Mouse (Mus musculus): ENCODE measurements at regions not wholly inside any gene's neighbourhood (a gene's known extent, or its start where the extent isn't known, plus 50 kb on each side); places are given as distances from the start of the nearest gene placed in this dataset.

DNA sequence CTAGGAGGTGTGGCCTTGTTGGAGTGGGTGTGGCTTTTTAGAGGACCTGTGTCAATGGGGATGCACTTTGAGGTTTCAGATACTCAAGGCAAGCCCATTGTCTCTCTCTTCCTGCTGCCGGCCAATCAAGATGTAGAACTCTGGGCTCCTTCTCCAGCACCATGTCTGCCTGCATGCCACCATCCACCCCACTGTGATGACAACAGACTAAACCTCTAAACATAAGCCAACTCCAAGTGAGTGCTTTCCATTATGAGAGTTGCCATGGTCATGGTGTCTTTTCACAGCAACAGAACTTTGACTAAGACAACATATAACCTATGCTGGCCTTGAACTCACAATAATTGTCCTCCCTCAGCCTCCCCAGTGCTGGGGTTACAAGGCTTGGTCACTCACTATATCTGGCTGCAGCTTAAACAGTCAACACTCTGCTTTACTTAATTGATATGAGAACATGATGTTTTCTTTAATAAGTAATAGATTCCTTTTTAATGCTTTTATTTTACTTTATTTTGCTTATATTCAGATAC is 246.7 kb upstream of the Tsc22d2 start:
- Histone ChIP-seq H3K36me3 (ENCODE audit: control insufficient read depth, insufficient read depth, low read length) (no peaks in the 10 kb centered on the region), H3K9me3 (ENCODE audit: control insufficient read depth, low read length) (no peaks in the 10 kb centered on the region), H3K9ac (replicated peaks; ENCODE audit: low read length) (no peak overlapping the region), H3K27ac (replicated peaks; ENCODE audit: low read depth, low read length) (no peak overlapping the region), H3K27me3 (ENCODE audit: control insufficient read depth, insufficient read depth, low read length) (no peaks in the 10 kb centered on the region), H3K4me1 (ENCODE audit: control insufficient read depth, insufficient read depth, low read length) (no peaks in the 10 kb centered on the region), H3K4me2 (ENCODE audit: low read length) (no peak overlapping the region), H3K4me3 (replicated peaks; ENCODE audit: low read depth, low read length) (no peak overlapping the region)
- WGBS = 100% methylated on average over 1 of the region's 1 CpGs
- ATAC-seq (ENCODE audit: low FRiP score, low TSS enrichment) = no peak
- DNase-seq = no peak

DNA sequence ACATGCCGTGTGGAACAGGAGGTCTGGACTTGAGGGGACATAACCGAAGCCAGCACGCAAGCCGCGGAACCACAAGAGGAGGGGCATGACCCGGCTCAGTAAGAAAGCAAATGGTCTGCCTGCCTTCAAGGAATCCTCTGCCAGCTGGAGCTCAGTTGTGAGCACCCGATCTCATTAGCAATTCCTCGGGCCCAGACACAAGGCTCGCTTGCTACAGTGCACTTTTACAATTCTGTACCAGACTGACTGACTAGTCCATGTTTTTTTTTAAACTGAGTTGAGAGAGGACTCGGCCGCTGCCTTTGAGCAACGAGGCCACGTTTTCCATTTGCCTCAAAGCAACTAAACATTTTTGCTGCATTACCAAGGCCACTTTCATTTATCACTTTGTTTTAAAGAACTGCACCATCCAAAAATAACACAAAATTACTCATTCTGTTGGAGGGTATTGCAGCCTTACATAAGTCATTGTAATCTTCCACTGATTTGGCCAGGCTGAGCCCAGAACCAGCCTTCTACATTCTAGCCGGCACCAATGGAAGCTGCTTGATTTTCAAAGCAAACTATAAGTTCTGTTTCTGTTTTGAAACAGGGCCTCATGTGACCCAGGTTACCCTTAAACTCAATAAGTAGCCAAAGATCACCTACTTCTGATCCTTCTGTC is 245.9 kb upstream of the Tsc22d2 start:
- no peaks in the 10 kb centered on the region for H3K4me1 ChIP-seq (ENCODE audit: control insufficient read depth, insufficient read depth, low read length)
- 47% methylated on average over 14 of the region's 14 CpGs for WGBS
- ATAC-seq (ENCODE audit: low FRiP score, low TSS enrichment) = no peak
- no peak overlapping the region for H3K27ac ChIP-seq (replicated peaks; ENCODE audit: low read depth, low read length)
- H3K9ac ChIP-seq (replicated peaks; ENCODE audit: low read length) = no peak overlapping the region
- H3K4me3 ChIP-seq (replicated peaks; ENCODE audit: low read depth, low read length) = no peak overlapping the region
- DNase-seq = peak; percentile 42
- H3K9me3 ChIP-seq (ENCODE audit: control insufficient read depth, low read length) = no peaks in the 10 kb centered on the region
- H3K27me3 ChIP-seq (ENCODE audit: control insufficient read depth, insufficient read depth, low read length) = no peaks in the 10 kb centered on the region
- H3K4me2 ChIP-seq (ENCODE audit: low read length) = no peak overlapping the region
- H3K36me3 ChIP-seq (ENCODE audit: control insufficient read depth, insufficient read depth, low read length) = no peaks in the 10 kb centered on the region

GRCm38 (mm10) chr3:58169786-58170185 is 244.7 kb upstream of the Tsc22d2 start:
- DNase-seq = no peak
- Histone ChIP-seq H3K27ac (replicated peaks; ENCODE audit: low read depth, low read length) (no peak overlapping the region), H3K36me3 (ENCODE audit: control insufficient read depth, insufficient read depth, low read length) (no peaks in the 10 kb centered on the region), H3K9ac (replicated peaks; ENCODE audit: low read length) (no peak overlapping the region), H3K4me2 (ENCODE audit: low read length) (no peak overlapping the region), H3K9me3 (ENCODE audit: control insufficient read depth, low read length) (no peaks in the 10 kb centered on the region), H3K27me3 (ENCODE audit: control insufficient read depth, insufficient read depth, low read length) (no peaks in the 10 kb centered on the region), H3K4me1 (ENCODE audit: control insufficient read depth, insufficient read depth, low read length) (no peaks in the 10 kb centered on the region), H3K4me3 (replicated peaks; ENCODE audit: low read depth, low read length) (no peak overlapping the region)
- 75% methylated on average over 6 of the region's 6 CpGs for WGBS
- ATAC-seq (ENCODE audit: low FRiP score, low TSS enrichment) = no peak

DNA sequence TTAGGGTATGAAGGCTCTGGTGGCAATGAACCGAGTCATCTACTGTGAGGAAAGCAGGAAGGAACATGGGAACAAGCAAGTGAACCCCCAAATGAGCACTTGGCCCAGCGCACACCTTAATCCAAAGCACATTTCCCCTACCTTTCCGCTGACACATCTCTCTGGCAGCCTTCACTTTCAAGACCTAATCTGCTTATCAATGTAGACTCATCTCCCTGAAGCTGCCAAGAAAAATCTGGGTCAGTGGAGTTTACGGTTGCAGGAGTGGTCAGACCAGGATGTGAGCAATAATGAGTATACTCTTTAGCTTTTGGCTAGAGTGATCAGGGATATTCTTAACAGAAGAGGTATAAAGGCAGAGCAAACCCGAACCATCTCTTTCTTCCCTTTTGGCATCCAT is 242.4 kb upstream of the Tsc22d2 start:
- no peaks in the 10 kb centered on the region for H3K36me3 ChIP-seq (ENCODE audit: control insufficient read depth, insufficient read depth, low read length)
- ATAC-seq (ENCODE audit: low FRiP score, low TSS enrichment) (no peak), DNase-seq (no peak)
- no peak overlapping the region for H3K27ac ChIP-seq (replicated peaks; ENCODE audit: low read depth, low read length)
- H3K4me1 ChIP-seq (ENCODE audit: control insufficient read depth, insufficient read depth, low read length) = no peaks in the 10 kb centered on the region
- H3K9ac ChIP-seq (replicated peaks; ENCODE audit: low read length) = no peak overlapping the region
- no peak overlapping the region for H3K4me3 ChIP-seq (replicated peaks; ENCODE audit: low read depth, low read length)
- WGBS = 95% methylated on average over 5 of the region's 5 CpGs
- no peak overlapping the region for H3K4me2 ChIP-seq (ENCODE audit: low read length)
- no peaks in the 10 kb centered on the region for H3K27me3 ChIP-seq (ENCODE audit: control insufficient read depth, insufficient read depth, low read length)
- no peaks in the 10 kb centered on the region for H3K9me3 ChIP-seq (ENCODE audit: control insufficient read depth, low read length)

DNA sequence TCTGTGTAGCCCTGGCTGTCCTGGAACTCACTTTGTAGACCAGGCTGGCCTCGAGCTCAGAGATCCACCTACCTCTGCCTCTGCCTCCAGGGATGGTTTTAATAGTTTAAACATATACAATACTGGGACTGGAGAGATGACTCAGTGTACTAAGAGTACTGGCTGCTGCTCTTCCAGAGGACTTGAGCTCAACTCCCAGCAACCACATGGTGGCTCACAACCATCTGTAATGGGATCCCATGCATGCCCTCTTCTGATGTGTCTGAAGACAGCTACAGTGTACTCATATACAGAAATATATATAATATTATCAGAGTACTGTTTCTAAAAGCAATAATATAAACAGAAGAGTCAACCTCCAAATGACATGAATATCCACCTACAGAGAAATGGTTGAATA is 240.7 kb upstream of the Tsc22d2 start:
- no peak overlapping the region for H3K4me2 ChIP-seq (ENCODE audit: low read length)
- H3K4me3 ChIP-seq (replicated peaks; ENCODE audit: low read depth, low read length) = no peak overlapping the region
- no peak overlapping the region for H3K9ac ChIP-seq (replicated peaks; ENCODE audit: low read length)
- ATAC-seq (ENCODE audit: low FRiP score, low TSS enrichment) (no peak), DNase-seq (no peak)
- no peaks in the 10 kb centered on the region for H3K4me1 ChIP-seq (ENCODE audit: control insufficient read depth, insufficient read depth, low read length)
- no peaks in the 10 kb centered on the region for H3K27me3 ChIP-seq (ENCODE audit: control insufficient read depth, insufficient read depth, low read length)
- WGBS = 80% methylated on average over 1 of the region's 1 CpGs
- no peaks in the 10 kb centered on the region for H3K36me3 ChIP-seq (ENCODE audit: control insufficient read depth, insufficient read depth, low read length)
- H3K9me3 ChIP-seq (ENCODE audit: control insufficient read depth, low read length) = no peaks in the 10 kb centered on the region
- no peak overlapping the region for H3K27ac ChIP-seq (replicated peaks; ENCODE audit: low read depth, low read length)

DNA sequence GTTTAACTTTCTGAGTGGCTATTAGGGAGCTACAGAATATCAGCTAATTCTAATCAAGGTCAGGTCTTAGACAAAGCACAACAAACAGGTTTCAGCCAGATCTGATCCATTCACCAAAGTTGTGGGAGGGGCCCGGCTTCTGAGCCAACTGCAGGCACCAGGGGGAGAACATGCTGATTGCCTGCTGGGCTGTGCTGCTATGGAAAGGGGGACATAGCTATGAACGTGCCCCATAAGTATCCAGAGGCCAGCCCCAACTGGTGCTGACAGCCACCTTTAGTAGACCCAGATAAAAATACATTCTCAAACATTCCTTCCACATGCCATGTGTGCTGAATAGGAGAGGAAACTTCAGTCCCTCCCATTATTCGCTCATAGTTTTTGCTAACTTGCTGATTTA is 232.8 kb upstream of the Tsc22d2 start:
- Histone ChIP-seq H3K36me3 (ENCODE audit: control insufficient read depth, insufficient read depth, low read length) (no peaks in the 10 kb centered on the region), H3K4me3 (replicated peaks; ENCODE audit: low read depth, low read length) (no peak overlapping the region), H3K4me1 (ENCODE audit: control insufficient read depth, insufficient read depth, low read length) (no peaks in the 10 kb centered on the region), H3K9ac (replicated peaks; ENCODE audit: low read length) (no peak overlapping the region), H3K4me2 (ENCODE audit: low read length) (no peak overlapping the region), H3K27ac (replicated peaks; ENCODE audit: low read depth, low read length) (no peak overlapping the region), H3K27me3 (ENCODE audit: control insufficient read depth, insufficient read depth, low read length) (no peaks in the 10 kb centered on the region), H3K9me3 (ENCODE audit: control insufficient read depth, low read length) (no peaks in the 10 kb centered on the region)
- WGBS = 40% methylated on average over 3 of the region's 3 CpGs
- ATAC-seq (ENCODE audit: low FRiP score, low TSS enrichment) (no peak), DNase-seq (no peak)

DNA sequence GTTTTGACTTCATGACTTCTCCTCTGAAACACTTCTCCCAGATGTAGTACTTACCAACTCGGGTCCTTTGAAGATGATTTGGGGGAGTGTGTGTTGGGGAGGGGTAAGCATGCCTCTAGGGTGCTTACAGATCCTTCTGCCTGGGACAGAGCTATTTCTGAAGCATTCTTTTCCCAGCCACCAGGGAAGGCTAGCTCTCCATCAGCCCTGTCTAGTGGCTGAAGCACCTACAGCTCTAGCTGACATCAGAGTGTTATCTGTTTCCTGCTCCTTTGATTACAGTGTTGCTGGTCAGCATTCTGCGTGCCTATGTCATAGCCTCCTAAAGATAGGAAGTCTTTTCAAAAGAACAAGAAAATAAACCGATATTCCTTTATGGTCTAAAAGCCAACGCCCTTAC is 232.2 kb upstream of the Tsc22d2 start:
- 86% methylated on average over 4 of the region's 4 CpGs for WGBS
- ATAC-seq (ENCODE audit: low FRiP score, low TSS enrichment) = no peak
- no peak overlapping the region for H3K27ac ChIP-seq (replicated peaks; ENCODE audit: low read depth, low read length)

GRCm38 (mm10) chr3:58183279-58183678 is 231.2 kb upstream of the Tsc22d2 start:
- no peaks in the 10 kb centered on the region for H3K36me3 ChIP-seq (ENCODE audit: control insufficient read depth, insufficient read depth, low read length)
- DNase-seq = no peak
- H3K9ac ChIP-seq (replicated peaks; ENCODE audit: low read length) = no peak overlapping the region
- no peaks in the 10 kb centered on the region for H3K4me1 ChIP-seq (ENCODE audit: control insufficient read depth, insufficient read depth, low read length)
- WGBS = 55% methylated on average over 3 of the region's 3 CpGs
- no peak overlapping the region for H3K4me3 ChIP-seq (replicated peaks; ENCODE audit: low read depth, low read length)
- no peak overlapping the region for H3K4me2 ChIP-seq (ENCODE audit: low read length)
- no peaks in the 10 kb centered on the region for H3K9me3 ChIP-seq (ENCODE audit: control insufficient read depth, low read length)
- H3K27me3 ChIP-seq (ENCODE audit: control insufficient read depth, insufficient read depth, low read length) = no peaks in the 10 kb centered on the region
- ATAC-seq (ENCODE audit: low FRiP score, low TSS enrichment) = no peak
- H3K27ac ChIP-seq (replicated peaks; ENCODE audit: low read depth, low read length) = no peak overlapping the region

More for the DNA sequence above, 232.2 kb upstream of the Tsc22d2 start:
- Histone ChIP-seq H3K36me3 (ENCODE audit: control insufficient read depth, insufficient read depth, low read length) (no peaks in the 10 kb centered on the region), H3K9ac (replicated peaks; ENCODE audit: low read length) (no peak overlapping the region), H3K27me3 (ENCODE audit: control insufficient read depth, insufficient read depth, low read length) (no peaks in the 10 kb centered on the region), H3K4me3 (replicated peaks; ENCODE audit: low read depth, low read length) (no peak overlapping the region), H3K4me2 (ENCODE audit: low read length) (no peak overlapping the region), H3K9me3 (ENCODE audit: control insufficient read depth, low read length) (no peaks in the 10 kb centered on the region), H3K4me1 (ENCODE audit: control insufficient read depth, insufficient read depth, low read length) (no peaks in the 10 kb centered on the region)
- no peak for DNase-seq

- no peak for ATAC-seq (ENCODE audit: low FRiP score, low TSS enrichment)
- no peak for DNase-seq
- Histone ChIP-seq H3K9me3 (ENCODE audit: control insufficient read depth, low read length) (no peaks in the 10 kb centered on the region), H3K4me2 (ENCODE audit: low read length) (no peak overlapping the region), H3K4me3 (replicated peaks; ENCODE audit: low read depth, low read length) (no peak overlapping the region), H3K36me3 (ENCODE audit: control insufficient read depth, insufficient read depth, low read length) (no peaks in the 10 kb centered on the region), H3K9ac (replicated peaks; ENCODE audit: low read length) (no peak overlapping the region), H3K4me1 (ENCODE audit: control insufficient read depth, insufficient read depth, low read length) (no peaks in the 10 kb centered on the region), H3K27me3 (ENCODE audit: control insufficient read depth, insufficient read depth, low read length) (no peaks in the 10 kb centered on the region), H3K27ac (replicated peaks; ENCODE audit: low read depth, low read length) (no peak overlapping the region)
- WGBS = 92% methylated on average over 6 of the region's 6 CpGs
Measured at GRCm38 (mm10) chr3:58200462-58200861, 214.1 kb upstream of the Tsc22d2 start.

All from midbrain, embryonic 14.5 days (tissue).